Mouse (Mus musculus): ENCODE data around the gene Nucb1. TPM values are rescaled to one million over a fixed set of nuclear protein-coding genes. Genes with fewer than 3 reads are reported as not detected.

Nucb1 gene
- polyA plus RNA-seq, 1 experiment from 2014 or later = 110 TPM

Small RNA genes lying within 50 kb of the gene (microRNA-seq; reads per million reads assigned to microRNA genes)
- not detected for gene Gm22133 (ENCODE audit: borderline number of aligned reads)

Other genes starting within 250 kb of the Nucb1 start
- gene Slc6a21, start 232.9 kb downstream of the Nucb1 start, polyA plus RNA-seq (2015; fragmentation: Nextera tagmentation; extraction: Ambion mirVana) = 0.08 TPM in 1 of 2 replicates, not detected in the other
- 4.9 and 5.2 TPM in 2 replicates for gene Trpm4, start 176.6 kb downstream of the Nucb1 start, polyA plus RNA-seq (2015; fragmentation: Nextera tagmentation; extraction: Ambion mirVana)
- gene Hrc, start 175.1 kb downstream of the Nucb1 start, polyA plus RNA-seq (2015; fragmentation: Nextera tagmentation; extraction: Ambion mirVana) = 0.08 and 0.09 TPM in 2 replicates
- 0.27 and 0.49 TPM in 2 replicates for gene Ppfia3, start 143.4 kb downstream of the Nucb1 start, polyA plus RNA-seq (2015; fragmentation: Nextera tagmentation; extraction: Ambion mirVana)
- gene Lin7b, start 139.8 kb downstream of the Nucb1 start, polyA plus RNA-seq (2015; fragmentation: Nextera tagmentation; extraction: Ambion mirVana) = 0.49 and 0.79 TPM in 2 replicates
- gene Snrnp70, start 114.7 kb downstream of the Nucb1 start, polyA plus RNA-seq (2015; fragmentation: Nextera tagmentation; extraction: Ambion mirVana) = 198 and 222 TPM in 2 replicates
- gene Kcna7, start 104.8 kb downstream of the Nucb1 start, polyA plus RNA-seq (2015; fragmentation: Nextera tagmentation; extraction: Ambion mirVana) = 0.14 and 0.34 TPM in 2 replicates
- 3.9 and 4.2 TPM in 2 replicates for gene Ntf5, start 96.7 kb downstream of the Nucb1 start, polyA plus RNA-seq (2015; fragmentation: Nextera tagmentation; extraction: Ambion mirVana)
- gene Lhb, start 89.6 kb downstream of the Nucb1 start, polyA plus RNA-seq (2015; fragmentation: Nextera tagmentation; extraction: Ambion mirVana) = not detected in 2 replicates
- gene Gys1, start 75.6 kb downstream of the Nucb1 start, polyA plus RNA-seq (2015; fragmentation: Nextera tagmentation; extraction: Ambion mirVana) = 9.4 and 10.5 TPM in 2 replicates
- 129 and 143 TPM in 2 replicates for gene Ruvbl2, start 72.3 kb downstream of the Nucb1 start, polyA plus RNA-seq (2015; fragmentation: Nextera tagmentation; extraction: Ambion mirVana)
- gene Ftl1, start 50.5 kb downstream of the Nucb1 start, polyA plus RNA-seq (2015; fragmentation: Nextera tagmentation; extraction: Ambion mirVana) = 3,702 and 3,772 TPM in 2 replicates
- gene Bax, start 43.5 kb downstream of the Nucb1 start, polyA plus RNA-seq (2015; fragmentation: Nextera tagmentation; extraction: Ambion mirVana) = 177 and 178 TPM in 2 replicates
- gene Tulp2, start 28.5 kb downstream of the Nucb1 start, polyA plus RNA-seq (2015; fragmentation: Nextera tagmentation; extraction: Ambion mirVana) = 2.6 and 2.8 TPM in 2 replicates
- gene Gm45808, start 23.6 kb downstream of the Nucb1 start, polyA plus RNA-seq (2015; fragmentation: Nextera tagmentation; extraction: Ambion mirVana) = not detected in 2 replicates
- gene Dhdh, start 21.6 kb downstream of the Nucb1 start, polyA plus RNA-seq (2015; fragmentation: Nextera tagmentation; extraction: Ambion mirVana) = 1.1 and 1.5 TPM in 2 replicates
- 16.2 and 17.2 TPM in 2 replicates for gene Ppp1r15a, start 15.9 kb upstream of the Nucb1 start, polyA plus RNA-seq (2015; fragmentation: Nextera tagmentation; extraction: Ambion mirVana)
- gene Plekha4, start 15.9 kb upstream of the Nucb1 start, polyA plus RNA-seq (2015; fragmentation: Nextera tagmentation; extraction: Ambion mirVana) = 3.3 and 4.6 TPM in 2 replicates
- 1.1 and 1.2 TPM in 2 replicates for gene Hsd17b14, start 44.5 kb upstream of the Nucb1 start, polyA plus RNA-seq (2015; fragmentation: Nextera tagmentation; extraction: Ambion mirVana)
- gene Bcat2, start 59.7 kb upstream of the Nucb1 start, polyA plus RNA-seq (2015; fragmentation: Nextera tagmentation; extraction: Ambion mirVana) = 86.5 and 87.3 TPM in 2 replicates
- 17.5 and 20.5 TPM in 2 replicates for gene Fgf21, start 105.1 kb upstream of the Nucb1 start, polyA plus RNA-seq (2015; fragmentation: Nextera tagmentation; extraction: Ambion mirVana)
- 1.4 and 3.2 TPM in 2 replicates for gene Fut1, start 106.9 kb upstream of the Nucb1 start, polyA plus RNA-seq (2015; fragmentation: Nextera tagmentation; extraction: Ambion mirVana)
- gene Izumo1, start 111.4 kb upstream of the Nucb1 start, polyA plus RNA-seq (2015; fragmentation: Nextera tagmentation; extraction: Ambion mirVana) = 0.08 and 0.16 TPM in 2 replicates
- gene Rasip1, start 117.1 kb upstream of the Nucb1 start, polyA plus RNA-seq (2015; fragmentation: Nextera tagmentation; extraction: Ambion mirVana) = 2.9 and 4.4 TPM in 2 replicates
- gene Mamstr, start 129.6 kb upstream of the Nucb1 start, polyA plus RNA-seq (2015; fragmentation: Nextera tagmentation; extraction: Ambion mirVana) = 1.6 and 1.9 TPM in 2 replicates
- gene Fut2, start 156.0 kb upstream of the Nucb1 start, polyA plus RNA-seq (2015; fragmentation: Nextera tagmentation; extraction: Ambion mirVana) = 0.44 and 0.52 TPM in 2 replicates
- gene Ntn5, start 173.6 kb upstream of the Nucb1 start, polyA plus RNA-seq (2015; fragmentation: Nextera tagmentation; extraction: Ambion mirVana) = 0.73 and 0.76 TPM in 2 replicates
- 0.30 and 0.53 TPM in 2 replicates for gene Sec1, start 184.0 kb upstream of the Nucb1 start, polyA plus RNA-seq (2015; fragmentation: Nextera tagmentation; extraction: Ambion mirVana)
- gene Car11, start 189.4 kb upstream of the Nucb1 start, polyA plus RNA-seq (2015; fragmentation: Nextera tagmentation; extraction: Ambion mirVana) = 0.35 and 0.36 TPM in 2 replicates
- 10.6 and 13.4 TPM in 2 replicates for gene Dbp, start 194.7 kb upstream of the Nucb1 start, polyA plus RNA-seq (2015; fragmentation: Nextera tagmentation; extraction: Ambion mirVana)
- 1,315 and 1,426 TPM in 2 replicates for gene Rpl18, start 205.1 kb upstream of the Nucb1 start, polyA plus RNA-seq (2015; fragmentation: Nextera tagmentation; extraction: Ambion mirVana)
- 19.8 and 21.8 TPM in 2 replicates for gene Sphk2, start 207.6 kb upstream of the Nucb1 start, polyA plus RNA-seq (2015; fragmentation: Nextera tagmentation; extraction: Ambion mirVana)
- 0.50 and 0.66 TPM in 2 replicates for gene Fam83e, start 210.8 kb upstream of the Nucb1 start, polyA plus RNA-seq (2015; fragmentation: Nextera tagmentation; extraction: Ambion mirVana)
- not detected in 2 replicates for gene Spaca4, start 215.4 kb upstream of the Nucb1 start, polyA plus RNA-seq (2015; fragmentation: Nextera tagmentation; extraction: Ambion mirVana)